Mouse (Mus musculus) myocyte (in vitro differentiated cells): ENCODE measurements around the gene Myl7. TPM values are rescaled to one million over a fixed set of nuclear protein-coding genes. Genes with fewer than 3 reads are reported as not detected.

ENCODE experiments used
- H3K27me3 ChIP-seq: one replicate; pipeline ENCODE4 v1.6.1; 2011; ENCODE audit not compliant: control insufficient read depth, insufficient read depth, insufficient read length
- H3K36me3 ChIP-seq: one replicate; pipeline ENCODE4 v1.6.1; 2011; ENCODE audit not compliant: control insufficient read depth, insufficient read depth
- H3K4me2 ChIP-seq: one replicate; pipeline ENCODE4 v1.6.1; 2011; ENCODE audit warnings: low read depth, control low read depth
- H3K4me3 ChIP-seq: one replicate; pipeline ENCODE4 v1.5.1; 2011; ENCODE audit warnings: mild to moderate bottlenecking, control low read depth, moderate library complexity
- H3K79me2 ChIP-seq: one replicate; pipeline ENCODE4 v1.6.1; 2011; ENCODE audit not compliant: control insufficient read depth, insufficient read depth
- H3ac ChIP-seq: one replicate; pipeline ENCODE4 v1.6.1; 2011; ENCODE audit not compliant: control insufficient read depth, insufficient read length
- CEBPB ChIP-seq: IDR thresholded peaks from 2 replicates; pipeline ENCODE4 v1.6.1; 2011; ENCODE audit warnings: mild to moderate bottlenecking, moderate library complexity; ENCODE audit not compliant: poor library complexity, insufficient read depth, severe bottlenecking
- E2F4 ChIP-seq: IDR thresholded peaks from one replicate; pipeline ENCODE4 v1.6.1; 2011; ENCODE audit warnings: mild to moderate bottlenecking, control low read depth, moderate library complexity; ENCODE audit not compliant: insufficient read depth
- MAX ChIP-seq: IDR thresholded peaks from one replicate; pipeline ENCODE4 v1.6.1; 2011; ENCODE audit warnings: low read depth, mild to moderate bottlenecking, control low read depth
- MYOD1 ChIP-seq, 3 experiments: IDR thresholded peaks; one replicate each; pipeline ENCODE4 v1.6.1; 2011; ENCODE audit warnings: control low read depth in 2 of 3, low read depth in 2 of 3, mild to moderate bottlenecking in 2 of 3, moderate library complexity in 1 of 3; ENCODE audit not compliant: insufficient read length in 2 of 3, control insufficient read depth in 1 of 3
- MYOG ChIP-seq, 3 experiments: IDR thresholded peaks; one replicate each; pipeline ENCODE4 v1.6.1; 2011; ENCODE audit warnings: control low read depth in 2 of 3, low read depth in 2 of 3, mild to moderate bottlenecking in 2 of 3; ENCODE audit not compliant: insufficient read length in 2 of 3, control insufficient read depth in 1 of 3, insufficient read depth in 1 of 3
- POLR2A ChIP-seq: IDR thresholded peaks from one replicate; pipeline ENCODE4 v1.6.1; 2011; ENCODE audit warnings: low read depth, mild to moderate bottlenecking, control low read depth, moderate library complexity; ENCODE audit not compliant: insufficient read length
- POLR2AphosphoS2 ChIP-seq: IDR thresholded peaks from one replicate; pipeline ENCODE4 v1.6.1; 2011; ENCODE audit warnings: low read depth, control low read depth; ENCODE audit not compliant: insufficient read length
- REST ChIP-seq: IDR thresholded peaks from one replicate; pipeline ENCODE4 v1.6.1; 2011; ENCODE audit warnings: mild to moderate bottlenecking, control low read depth, moderate library complexity; ENCODE audit not compliant: insufficient read depth, insufficient read length
- SRF ChIP-seq: IDR thresholded peaks from one replicate; pipeline ENCODE4 v1.6.1; 2011; ENCODE audit warnings: low read depth; ENCODE audit not compliant: control insufficient read depth, insufficient read length
- TCF12 ChIP-seq: IDR thresholded peaks from one replicate; pipeline ENCODE4 v1.6.1; 2011; ENCODE audit warnings: mild to moderate bottlenecking, control low read depth; ENCODE audit not compliant: poor library complexity, insufficient read depth, severe bottlenecking
- TCF3 ChIP-seq: IDR thresholded peaks from one replicate; pipeline ENCODE4 v1.6.1; 2011; ENCODE audit warnings: low read depth, control low read depth; ENCODE audit not compliant: insufficient read length
- USF1 ChIP-seq: IDR thresholded peaks from one replicate; pipeline ENCODE4 v1.6.1; 2011; ENCODE audit warnings: low read depth, mild to moderate bottlenecking, control low read depth, moderate library complexity
- polyA plus RNA-seq: library from polyadenylated mRNA; unstranded; fragments of >200 nt; fragmentation: generic; extraction: Trizol; gene quantifications from one replicate; pipeline ENCODE4 v1.2.1, GENCODE M21; 2012; ENCODE audit warnings: missing spikeins

The Myl7 gene
- polyA plus RNA-seq, 1 experiment = not detected

DNA sequence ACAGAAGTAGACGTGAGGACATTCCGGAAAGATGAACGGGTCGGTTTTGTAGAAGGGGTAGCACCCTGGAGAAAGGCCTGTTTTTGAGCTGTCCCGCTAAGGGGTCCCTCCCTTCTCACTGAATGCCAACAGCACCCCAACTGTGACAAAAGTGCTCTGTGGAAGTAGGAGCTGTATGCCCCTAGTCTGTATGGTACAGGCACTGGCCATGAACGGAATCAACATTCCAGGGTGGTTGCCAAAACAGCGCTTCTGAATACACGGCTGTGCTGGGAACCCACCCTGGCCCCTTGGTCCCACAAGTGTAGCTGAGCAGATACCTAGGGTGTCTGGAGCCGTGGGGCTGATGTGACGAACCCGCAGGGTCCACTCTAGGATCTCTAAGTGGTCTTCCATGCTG is 25.9 kb downstream of the Myl7 start:
- Histone ChIP-seq H3K4me3 (no peak overlapping the region), H3K4me2 (no peak overlapping the region), H3K27me3 (no peaks in the 10 kb centered on the region), H3ac (no peak overlapping the region), H3K36me3 (no peaks in the 10 kb centered on the region), H3K79me2 (no peaks in the 10 kb centered on the region)
- TF ChIP-seq REST (no peak), MAX (no peak), E2F4 (no peak), MYOD1 (IDR thresholded peaks at IDR 0.05; ENCODE audit: control insufficient read depth in 1 of 3, insufficient read length in 2 of 3, low read depth in 2 of 3) (no peak)

DNA sequence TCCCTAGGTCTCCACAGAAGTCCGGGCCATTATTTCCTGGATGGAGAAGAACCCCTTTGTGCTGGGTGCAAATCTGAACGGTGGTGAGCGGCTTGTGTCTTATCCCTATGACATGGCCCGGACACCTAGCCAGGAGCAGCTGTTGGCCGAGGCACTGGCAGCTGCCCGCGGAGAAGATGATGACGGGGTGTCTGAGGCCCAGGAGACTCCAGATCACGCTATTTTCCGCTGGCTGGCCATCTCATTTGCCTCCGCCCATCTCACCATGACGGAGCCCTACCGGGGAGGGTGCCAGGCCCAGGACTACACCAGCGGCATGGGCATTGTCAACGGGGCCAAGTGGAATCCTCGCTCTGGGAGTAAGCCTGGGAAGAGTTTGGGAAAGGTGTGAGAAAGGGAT is 28.5 kb downstream of the Myl7 start:
- Histone ChIP-seq H3K27me3 (no peaks in the 10 kb centered on the region), H3K4me2 (no peak overlapping the region), H3K79me2 (no peaks in the 10 kb centered on the region), H3K4me3 (no peak overlapping the region), H3K36me3 (no peaks in the 10 kb centered on the region), H3ac (no peak overlapping the region)
- TF ChIP-seq USF1 = no peak
- no peak for TF ChIP-seq TCF12
- TF ChIP-seq CEBPB = no peak
- no peak for TF ChIP-seq E2F4
- TF ChIP-seq MYOD1 (IDR thresholded peaks at IDR 0.05; ENCODE audit: control insufficient read depth in 1 of 3, insufficient read length in 2 of 3, low read depth in 2 of 3) = no peak
- TF ChIP-seq SRF = no peak
- no peak for TF ChIP-seq REST
- no peak for TF ChIP-seq POLR2AphosphoS2
- TF ChIP-seq MAX = no peak
- TF ChIP-seq MYOG (IDR thresholded peaks at IDR 0.05; ENCODE audit: control insufficient read depth in 1 of 3, insufficient read depth in 1 of 3, insufficient read length in 2 of 3, low read depth in 2 of 3) = no peak
- no peak for TF ChIP-seq POLR2A
- no peak for TF ChIP-seq TCF3

DNA sequence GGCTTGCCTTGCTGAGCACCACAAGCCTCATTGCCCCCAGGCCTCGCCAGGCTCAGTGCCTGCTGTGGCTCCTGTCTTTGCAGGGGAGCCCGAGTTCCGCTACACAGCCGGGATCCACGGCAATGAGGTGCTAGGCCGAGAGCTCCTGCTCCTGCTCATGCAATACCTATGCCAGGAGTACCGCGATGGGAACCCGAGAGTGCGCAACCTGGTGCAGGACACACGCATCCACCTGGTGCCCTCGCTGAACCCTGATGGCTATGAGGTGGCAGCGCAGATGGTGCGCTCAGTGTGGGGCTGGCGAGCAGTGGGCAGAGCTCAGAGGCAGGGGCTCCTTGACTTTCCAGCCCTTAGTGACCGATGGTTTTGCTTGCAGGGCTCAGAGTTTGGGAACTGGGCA is 29.3 kb downstream of the Myl7 start:
- H3K36me3 ChIP-seq = peaks cover 4% of the 10 kb centered on the region
- peaks cover under 1% of the 10 kb centered on the region for H3K79me2 ChIP-seq
- H3K27me3 ChIP-seq = no peaks in the 10 kb centered on the region
- H3K4me2 ChIP-seq = no peak overlapping the region
- TF ChIP-seq TCF12 (no peak), E2F4 (no peak), MAX (no peak), USF1 (no peak), REST (no peak), MYOD1 (IDR thresholded peaks at IDR 0.05; ENCODE audit: control insufficient read depth in 1 of 3, insufficient read length in 2 of 3, low read depth in 2 of 3) (no peak), POLR2A (no peak), SRF (no peak), CEBPB (no peak), POLR2AphosphoS2 (no peak)
- H3ac ChIP-seq = no peak overlapping the region
- no peak overlapping the region for H3K4me3 ChIP-seq

DNA sequence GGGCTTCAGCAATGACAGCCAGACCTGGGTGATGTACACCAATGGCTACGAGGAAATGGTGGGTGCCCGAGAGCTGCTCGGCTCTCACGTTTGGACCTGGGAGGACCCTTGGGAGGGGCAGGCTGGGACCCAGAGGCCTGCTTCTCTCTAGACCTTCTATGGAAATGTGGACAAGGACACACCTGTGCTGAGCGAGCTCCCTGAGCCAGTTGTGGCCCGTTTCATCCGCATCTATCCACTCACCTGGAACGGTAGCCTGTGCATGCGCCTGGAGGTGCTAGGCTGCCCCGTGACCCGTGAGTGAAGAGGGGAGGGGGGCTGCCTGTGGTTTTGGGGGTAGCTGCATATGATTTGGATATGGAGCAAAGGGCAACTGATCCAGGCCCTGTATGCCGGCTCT is 30.3 kb downstream of the Myl7 start:
- Histone ChIP-seq H3ac (no peak overlapping the region), H3K36me3 (peaks cover 6% of the 10 kb centered on the region), H3K27me3 (no peaks in the 10 kb centered on the region), H3K4me3 (no peak overlapping the region), H3K4me2 (no peak overlapping the region), H3K79me2 (peaks cover 10% of the 10 kb centered on the region)
- TF ChIP-seq MYOG (IDR thresholded peaks at IDR 0.05; ENCODE audit: control insufficient read depth in 1 of 3, insufficient read depth in 1 of 3, insufficient read length in 2 of 3, low read depth in 2 of 3) = no peak
- TF ChIP-seq E2F4 = no peak
- no peak for TF ChIP-seq REST
- no peak for TF ChIP-seq MYOD1 (IDR thresholded peaks at IDR 0.05; ENCODE audit: control insufficient read depth in 1 of 3, insufficient read length in 2 of 3, low read depth in 2 of 3)
- TF ChIP-seq MAX = no peak
- TF ChIP-seq POLR2AphosphoS2 = no peak
- TF ChIP-seq TCF3 = no peak
- TF ChIP-seq POLR2A = no peak
- TF ChIP-seq USF1 = no peak
- TF ChIP-seq TCF12 = no peak
- TF ChIP-seq CEBPB = no peak
- no peak for TF ChIP-seq SRF

DNA sequence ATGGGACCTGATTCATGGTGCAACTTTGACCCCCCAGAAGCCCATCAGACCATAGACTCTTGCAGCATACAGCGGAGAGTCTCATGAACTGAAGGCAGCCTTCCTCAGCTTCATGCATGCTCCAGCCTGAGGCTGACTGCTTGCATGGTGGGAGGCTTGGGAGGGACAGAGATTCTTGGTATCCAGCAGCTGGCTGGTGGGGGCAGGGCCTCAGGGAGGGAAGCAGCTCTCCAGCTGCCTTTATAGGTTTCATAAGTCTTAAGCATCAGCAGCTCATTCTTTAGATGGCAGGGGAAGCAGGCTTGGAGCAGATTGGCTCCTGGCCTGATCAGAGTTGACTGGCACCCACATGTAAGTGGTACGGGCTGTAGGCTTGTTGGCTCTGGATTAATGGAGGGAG is 31.4 kb downstream of the Myl7 start:
- no peak overlapping the region for H3ac ChIP-seq
- H3K79me2 ChIP-seq = peaks cover 10% of the 10 kb centered on the region
- H3K27me3 ChIP-seq = no peaks in the 10 kb centered on the region
- peaks cover 6% of the 10 kb centered on the region for H3K36me3 ChIP-seq
- H3K4me2 ChIP-seq = no peak overlapping the region
- TF ChIP-seq POLR2A (no peak), REST (no peak), TCF12 (no peak), MYOG (IDR thresholded peaks at IDR 0.05; ENCODE audit: control insufficient read depth in 1 of 3, insufficient read depth in 1 of 3, insufficient read length in 2 of 3, low read depth in 2 of 3) (no peak), MYOD1 (IDR thresholded peaks at IDR 0.05; ENCODE audit: control insufficient read depth in 1 of 3, insufficient read length in 2 of 3, low read depth in 2 of 3) (no peak), POLR2AphosphoS2 (no peak), E2F4 (no peak), USF1 (no peak), MAX (no peak), CEBPB (no peak), TCF3 (no peak), SRF (no peak)
- H3K4me3 ChIP-seq = no peak overlapping the region
